Comparison of ENCODE assay signal across 10 mouse cellular contexts in genomic region chr2:165405351-165405750, GRCm38 (mm10). TPM values are rescaled to one million over a fixed set of nuclear protein-coding genes. Genes with fewer than 3 reads are reported as not detected.
DNase-seq lines count a peak whose midpoint lies in the region; ATAC-seq and TF ChIP-seq lines count a peak whose summit lies in the region.
"Had no signal": no experiment of that assay in that cellular context is flagged by ENCODE, and none has a peak within 500 bp of the region (broad histone marks: within the 10 kb centered on the region; RNA-seq: fewer than 3 reads in every experiment).

No protein-coding gene starts in this region.

- no peak overlapping the region for H3K9ac ChIP-seq in heart, postnatal 0 days (replicated peaks; ENCODE audit: low read depth, low read length)
- no peak overlapping the region for H3K9ac ChIP-seq in kidney, embryonic 14.5 days (ENCODE audit: low read depth, low read length)
- H3K9ac ChIP-seq: embryonic facial prominence, embryonic 13.5 days; hindbrain, embryonic 15.5 days; limb, embryonic 15.5 days had no signal

- peak; percentile 87 for DNase-seq in 3T3-L1 (ENCODE audit: low read depth, low spot score)
- DNase-seq in adrenal gland, adult (ENCODE audit: inconsistent age in 2 of 2, low spot score in 1 of 2): peak; percentile 79 to 88
- DNase-seq in heart, postnatal 0 days (ENCODE audit: low spot score): peak; percentile 56
- DNase-seq in lung, postnatal 25 days (ENCODE audit: low spot score): peak; percentile 12
- DNase-seq in thymus, postnatal 36 days: no peak
- DNase-seq in ovary, adult 18-20 months (ENCODE audit: low spot score): no peak

- H3K4me1 ChIP-seq in heart, postnatal 0 days (ENCODE audit: control insufficient read depth, insufficient read depth): no peaks in the 10 kb centered on the region
- H3K4me1 ChIP-seq in kidney, embryonic 14.5 days (ENCODE audit: control insufficient read depth, insufficient read depth, low read length): no peaks in the 10 kb centered on the region
- H3K4me1 ChIP-seq: hindbrain, embryonic 15.5 days had no signal

- H3K27ac ChIP-seq in heart, postnatal 0 days (ENCODE audit: low read depth): peak overlapping the region; percentile 54
- no peak overlapping the region for H3K27ac ChIP-seq in kidney, embryonic 14.5 days (ENCODE audit: low read depth, low read length)
- H3K27ac ChIP-seq: embryonic facial prominence, embryonic 13.5 days; hindbrain, embryonic 15.5 days; limb, embryonic 15.5 days had no signal

- WGBS in heart, postnatal 0 days: 25% methylated on average over 6 of the region's 6 CpGs
- WGBS in kidney, embryonic 14.5 days: 63% methylated on average over 6 of the region's 6 CpGs

- no peak overlapping the region for H3K4me3 ChIP-seq in heart, postnatal 0 days (ENCODE audit: low read depth, low read length)
- no peak overlapping the region for H3K4me3 ChIP-seq in kidney, embryonic 14.5 days (ENCODE audit: low read length)
- H3K4me3 ChIP-seq: embryonic facial prominence, embryonic 13.5 days; hindbrain, embryonic 15.5 days; limb, embryonic 15.5 days had no signal

- TF ChIP-seq CTCF in heart, postnatal 0 days (IDR thresholded peaks at IDR 0.05; ENCODE audit: low read depth): no peak

- no peak overlapping the region; the same call in 1 of the 2 replicates for H3K4me2 ChIP-seq in heart, postnatal 0 days (ENCODE audit: low read depth, low read length)
- no peak overlapping the region for H3K4me2 ChIP-seq in kidney, embryonic 14.5 days (replicated peaks; ENCODE audit: low read depth, low read length)
- H3K4me2 ChIP-seq: embryonic facial prominence, embryonic 13.5 days; hindbrain, embryonic 15.5 days; limb, embryonic 15.5 days had no signal

- H3K27me3 ChIP-seq in heart, postnatal 0 days (ENCODE audit: control insufficient read depth, insufficient read depth, low read length): no peaks in the 10 kb centered on the region
- H3K27me3 ChIP-seq in kidney, embryonic 14.5 days (ENCODE audit: control insufficient read depth, insufficient read depth, low read length): no peaks in the 10 kb centered on the region
- H3K27me3 ChIP-seq: embryonic facial prominence, embryonic 13.5 days; hindbrain, embryonic 15.5 days; limb, embryonic 15.5 days had no signal

- no peak for TF ChIP-seq EP300 in heart, postnatal 0 days (IDR thresholded peaks at IDR 0.05; ENCODE audit: low read depth)

- peak; percentile 79 for ATAC-seq in heart, postnatal 0 days (ENCODE audit: insufficient read depth, low read depth)
- ATAC-seq in kidney, embryonic 14.5 days (ENCODE audit: low FRiP score, low TSS enrichment): no peak

- H3K9me3 ChIP-seq in heart, postnatal 0 days (replicated peaks; ENCODE audit: control insufficient read depth, low read length): no peaks in the 10 kb centered on the region
- 0 out of 2 replicates have a peak, but pooled peaks cover 2% of the 10 kb centered on the region for H3K9me3 ChIP-seq in kidney, embryonic 14.5 days (ENCODE audit: control insufficient read depth, low read length)
- H3K9me3 ChIP-seq: embryonic facial prominence, embryonic 13.5 days; hindbrain, embryonic 15.5 days; limb, embryonic 15.5 days had no signal

- no peaks in the 10 kb centered on the region for H3K36me3 ChIP-seq in heart, postnatal 0 days (replicated peaks; ENCODE audit: control insufficient read depth, insufficient read depth, low read length)
- no peaks in the 10 kb centered on the region for H3K36me3 ChIP-seq in kidney, embryonic 14.5 days (ENCODE audit: control insufficient read depth, insufficient read depth, low read length)
- H3K36me3 ChIP-seq: embryonic facial prominence, embryonic 13.5 days; hindbrain, embryonic 15.5 days; limb, embryonic 15.5 days had no signal

RNA-seq across cellular contexts. Expression of gene Ocstamp, which starts 5.1 kb away (rescaled TPM):
- not detected in 2 replicates for total RNA-seq in heart, postnatal 0 days (2014; rRNA removed; ENCODE audit: low replicate concordance)
- polyA plus RNA-seq in heart, postnatal 0 days (2015; fragmentation: Nextera tagmentation; extraction: Ambion mirVana): 0.07 TPM in 1 of 2 replicates, not detected in the other
- polyA plus RNA-seq in kidney, embryonic 14.5 days (2014; fragmentation: Nextera tagmentation; extraction: Ambion mirVana): 0.07 and 0.09 TPM in 2 replicates
- polyA plus RNA-seq: embryonic facial prominence, embryonic 13.5 days; hindbrain, embryonic 15.5 days had no signal

RNA-seq across cellular contexts. Expression of gene Zfp334, which starts 17.3 kb away (rescaled TPM):
- 2.7 and 3.3 TPM in 2 replicates for total RNA-seq in heart, postnatal 0 days (2014; rRNA removed; ENCODE audit: low replicate concordance)
- 1.4 and 1.6 TPM in 2 replicates for polyA plus RNA-seq in heart, postnatal 0 days (2015; fragmentation: Nextera tagmentation; extraction: Ambion mirVana)
- polyA plus RNA-seq in kidney, embryonic 14.5 days (2014; fragmentation: Nextera tagmentation; extraction: Ambion mirVana): 7.9 and 13.9 TPM in 2 replicates

RNA-seq across cellular contexts. Expression of gene Zfp663, which starts 36.8 kb away (rescaled TPM):
- not detected in 2 replicates for total RNA-seq in heart, postnatal 0 days (2014; rRNA removed; ENCODE audit: low replicate concordance)
- polyA plus RNA-seq in heart, postnatal 0 days (2015; fragmentation: Nextera tagmentation; extraction: Ambion mirVana): 0.07 TPM in 1 of 2 replicates, not detected in the other
- 0.67 and 0.88 TPM in 2 replicates for polyA plus RNA-seq in kidney, embryonic 14.5 days (2014; fragmentation: Nextera tagmentation; extraction: Ambion mirVana)

Comparison
In these comparisons a context has a peak if more than half of its experiments do, and no peak if none do; other contexts are left out.
1. DNase-seq: peak in 3T3-L1 (single experiment), adrenal gland, adult (2 of 2), heart, postnatal 0 days (single experiment) and lung, postnatal 25 days (single experiment); none in thymus, postnatal 36 days (0 of 2) and ovary, adult 18-20 months (single experiment).